Mouse (Mus musculus): Measurements from ENCODE around the gene Megf6. TPM values are rescaled to one million over a fixed set of nuclear protein-coding genes. Genes with fewer than 3 reads are reported as not detected.

The Megf6 gene
- total and polyA plus RNA-seq, 3 experiments: not detected

DNA sequence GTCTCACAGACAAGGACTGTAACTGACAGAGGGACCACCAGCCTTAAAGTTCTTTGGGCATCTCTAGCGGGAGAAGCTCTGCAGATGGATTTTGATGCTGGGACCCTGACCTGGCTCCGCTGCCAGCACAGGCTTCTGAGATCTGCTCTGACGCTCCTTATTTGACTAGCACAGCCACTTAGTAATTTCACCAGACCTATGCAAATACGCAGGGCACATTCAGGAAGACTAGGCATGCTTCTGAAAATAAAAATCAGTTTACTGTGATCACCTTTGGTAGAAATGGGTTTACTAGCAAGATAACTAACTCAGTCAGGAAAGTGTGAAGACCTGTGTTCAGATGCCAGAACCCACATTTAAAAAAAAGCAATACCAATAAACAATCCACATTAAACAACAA, 38.6 kb upstream of the Megf6 start:
- no peaks in the 10 kb centered on the region for H3K9me3 ChIP-seq (replicated peaks; ENCODE audit: low read length)
- H3K36me3 ChIP-seq (replicated peaks in 1 of 2; ENCODE audit: control insufficient read depth in 1 of 2, insufficient read depth in 1 of 2, low read length in 1 of 2): no peaks in the 10 kb centered on the region
- peaks cover 1% of the 10 kb centered on the region for H3K27me3 ChIP-seq (replicated peaks)
- peaks cover 23% of the 10 kb centered on the region for H3K79me2 ChIP-seq (replicated peaks; ENCODE audit: control insufficient read depth, extremely low read depth, insufficient read depth, poor library complexity, severe bottlenecking)
- H3K4me3 ChIP-seq (replicated peaks in 1 of 3; ENCODE audit: low read depth in 2 of 3, low read length in 2 of 3, poor library complexity in 1 of 3): no peak overlapping the region
- peaks cover 21 to 67% of the 10 kb centered on the region in 2 experiments for H3K4me1 ChIP-seq (ENCODE audit: control insufficient read depth in 1 of 2, insufficient read depth in 2 of 2)
- no peak overlapping the region for H3K9ac ChIP-seq (ENCODE audit: insufficient read depth, low read depth)
- peak overlapping the region; percentile 76 for H3K4me2 ChIP-seq (ENCODE audit: insufficient read depth, low read depth, poor library complexity, severe bottlenecking)
- in situ Hi-C loops (cut with MboI; ENCODE audit: low pct_ligation_motif_present, low pct_unique_long_range_greater_than_20kb, low sequenced_read_pairs) (loop anchor here (25.0 kb wide), 1 partner anchor 805 kb away; the partner anchor contains the start of gene Tnfrsf14), dilution Hi-C loops (cut with MboI; ENCODE audit: extremely low pct_ligation_motif_present, extremely low pct_unique_long_range_greater_than_20kb, low sequenced_read_pairs) (no loop called here)
- no peak for TF ChIP-seq RCOR1 (conservative IDR thresholded peaks at IDR 0.05; ENCODE audit: low read depth, low read length)
- peak; percentile 91 for TF ChIP-seq BHLHE40 (IDR thresholded peaks at IDR 0.05; ENCODE audit: low read depth, low read length)
- TF ChIP-seq E2F4 (IDR thresholded peaks at IDR 0.05; ENCODE audit: insufficient replicate concordance, low read depth, low read length): no peak
- peak; percentile 64 for TF ChIP-seq MEF2A (IDR thresholded peaks at IDR 0.05; ENCODE audit: borderline replicate concordance, low read depth, low read length)
- TF ChIP-seq ETS1 (conservative IDR thresholded peaks at IDR 0.05; ENCODE audit: low read depth, low read length): peak; percentile 58
- TF ChIP-seq USF2 (conservative IDR thresholded peaks at IDR 0.05; ENCODE audit: low read depth, low read length): no peak
- peak; percentile 76 for TF ChIP-seq JUN (IDR thresholded peaks at IDR 0.05; ENCODE audit: insufficient read depth, low read depth, low read length)
- TF ChIP-seq NRF1 (IDR thresholded peaks at IDR 0.05; ENCODE audit: low read depth, low read length): no peak
- peak; percentile 95 for TF ChIP-seq IRF4 (IDR thresholded peaks at IDR 0.05; ENCODE audit: low read depth, low read length)
- TF ChIP-seq MAFK (IDR thresholded peaks at IDR 0.05; ENCODE audit: insufficient replicate concordance, low read length): no peak
- TF ChIP-seq TBP (conservative IDR thresholded peaks at IDR 0.05; ENCODE audit: low read depth, low read length): 0 out of 2 replicates have a peak, but pooled peaks have one; percentile 45
- TF ChIP-seq MXI1 (IDR thresholded peaks at IDR 0.05; ENCODE audit: low read depth, low read length): no peak
- peak; percentile 12; the same call in 1 of the 2 replicates for TF ChIP-seq SIN3A (IDR thresholded peaks at IDR 0.05; ENCODE audit: low read length)
- peak; percentile 85 for TF ChIP-seq EP300 (IDR thresholded peaks at IDR 0.05; ENCODE audit: low read length)
- TF ChIP-seq POLR2A (IDR thresholded peaks at IDR 0.05; ENCODE audit: low read depth, low read length): peak; percentile 43; the same call in 1 of the 2 replicates
- peak; percentile 39; the same call in 1 of the 2 replicates for TF ChIP-seq TCF12 (IDR thresholded peaks at IDR 0.05; ENCODE audit: low read depth, low read length)
- no peak for TF ChIP-seq MAZ (IDR thresholded peaks at IDR 0.05; ENCODE audit: low read depth, low read length)
- no peak for TF ChIP-seq ZNF384 (IDR thresholded peaks at IDR 0.05; ENCODE audit: low read depth, low read length)
- TF ChIP-seq POLR2AphosphoS2 (IDR thresholded peaks at IDR 0.05; ENCODE audit: low read depth, low read length): no peak
- no peak for TF ChIP-seq ZKSCAN1 (IDR thresholded peaks at IDR 0.05; ENCODE audit: borderline replicate concordance, low read depth, low read length)
- peak; percentile 83 for TF ChIP-seq JUND (conservative IDR thresholded peaks at IDR 0.05; ENCODE audit: low read depth, low read length)
- DNase-seq (ENCODE audit: extremely low read depth): peak; percentile 75
- H3K27ac ChIP-seq (ENCODE audit: insufficient read depth, low read depth): peak overlapping the region; percentile 92

- in situ Hi-C loops (cut with MboI; ENCODE audit: low pct_ligation_motif_present, low pct_unique_long_range_greater_than_20kb, low sequenced_read_pairs): loop anchor here (25.0 kb wide), 1 partner anchor 802 kb away; the partner anchor contains the start of gene Tnfrsf14
- dilution Hi-C loops (cut with MboI; ENCODE audit: extremely low pct_ligation_motif_present, extremely low pct_unique_long_range_greater_than_20kb, low sequenced_read_pairs): no loop called here
- Histone ChIP-seq H3K4me1 (ENCODE audit: control insufficient read depth in 1 of 2, insufficient read depth in 2 of 2) (peaks cover 26 to 71% of the 10 kb centered on the region in 2 experiments), H3K79me2 (replicated peaks; ENCODE audit: control insufficient read depth, extremely low read depth, insufficient read depth, poor library complexity, severe bottlenecking) (peaks cover 23% of the 10 kb centered on the region), H3K4me3 (replicated peaks in 1 of 3; ENCODE audit: low read depth in 2 of 3, low read length in 2 of 3, poor library complexity in 1 of 3) (no peak overlapping the region), H3K27ac (ENCODE audit: insufficient read depth, low read depth) (no peak overlapping the region), H3K9ac (ENCODE audit: insufficient read depth, low read depth) (no peak overlapping the region), H3K4me2 (ENCODE audit: insufficient read depth, low read depth, poor library complexity, severe bottlenecking) (no peak overlapping the region), H3K9me3 (replicated peaks; ENCODE audit: low read length) (no peaks in the 10 kb centered on the region), H3K27me3 (replicated peaks) (peaks cover 16% of the 10 kb centered on the region), H3K36me3 (replicated peaks in 1 of 2; ENCODE audit: control insufficient read depth in 1 of 2, insufficient read depth in 1 of 2, low read length in 1 of 2) (no peaks in the 10 kb centered on the region)
- no peak for DNase-seq (ENCODE audit: extremely low read depth)
- TF ChIP-seq POLR2AphosphoS2 (IDR thresholded peaks at IDR 0.05; ENCODE audit: low read depth, low read length) (no peak), ZNF384 (IDR thresholded peaks at IDR 0.05; ENCODE audit: low read depth, low read length) (no peak), JUN (IDR thresholded peaks at IDR 0.05; ENCODE audit: insufficient read depth, low read depth, low read length) (no peak)
These were observed 35.7 kb upstream of the Megf6 start for GRCm38 (mm10) chr4:154134803-154135202.

All from CH12.LX (cell line).